Mouse (Mus musculus) thymus, postnatal 10 days (tissue): Measurements from ENCODE around the gene Zfp981.
"Not testable (repeated sequence)": the region's sequence is repeated elsewhere in the genome, so short reads cannot be mapped to it uniquely, and the experiment has no call there.

ENCODE experiments used
- DNase-seq, 2 experiments: peaks; one replicate each; pipeline ENCODE4 v3.0.0; 2021; ENCODE audit warnings: low spot score in 2 of 2

The Zfp981 gene

GRCm38 (mm10) chr4:146501727-146502126 lies at the start of gene Zfp981:
Gene Zfp981, plus strand, starts transcription at chr4:146502027.
- not testable (repeated sequence) for DNase-seq

- DNase-seq = not testable (repeated sequence)
Observed at GRCm38 (mm10) chr4:146452576-146452975, 49.3 kb upstream of the Zfp981 start.

GRCm38 (mm10) chr4:146454170-146454569 lies 47.7 kb upstream of the Zfp981 start:
- DNase-seq = not testable (repeated sequence)

- DNase-seq = no peak
Observed at GRCm38 (mm10) chr4:146454896-146455295, 46.9 kb upstream of the Zfp981 start.

- no peak for DNase-seq
Observed at GRCm38 (mm10) chr4:146455321-146455721, 46.5 kb upstream of the Zfp981 start.

GRCm38 (mm10) chr4:146456061-146456726 lies 45.6 kb upstream of the Zfp981 start:
- no peak for DNase-seq

- DNase-seq = no peak
Observed at GRCm38 (mm10) chr4:146457126-146457525, 44.7 kb upstream of the Zfp981 start.

- no peak for DNase-seq
Observed at GRCm38 (mm10) chr4:146457720-146458119, 44.1 kb upstream of the Zfp981 start.

GRCm38 (mm10) chr4:146459822-146460221 lies 42.0 kb upstream of the Zfp981 start:
- not testable (repeated sequence) for DNase-seq

- DNase-seq = not testable (repeated sequence)
Observed at GRCm38 (mm10) chr4:146460685-146461084, 41.1 kb upstream of the Zfp981 start.

- DNase-seq = not testable (repeated sequence)
Observed at GRCm38 (mm10) chr4:146463649-146464351, 38.0 kb upstream of the Zfp981 start.

- DNase-seq = not testable (repeated sequence)
Observed at GRCm38 (mm10) chr4:146469984-146470383, 31.8 kb upstream of the Zfp981 start.

- not testable (repeated sequence) for DNase-seq
Observed at GRCm38 (mm10) chr4:146474181-146474580, 27.6 kb upstream of the Zfp981 start.

GRCm38 (mm10) chr4:146474716-146475676 lies 26.8 kb upstream of the Zfp981 start:
- DNase-seq = not testable (repeated sequence)

- DNase-seq = not testable (repeated sequence)
Observed at GRCm38 (mm10) chr4:146476260-146476659, 25.6 kb upstream of the Zfp981 start.

- not testable (repeated sequence) for DNase-seq
Observed at GRCm38 (mm10) chr4:146476959-146477358, 24.9 kb upstream of the Zfp981 start.

GRCm38 (mm10) chr4:146480376-146481096 lies 21.3 kb upstream of the Zfp981 start:
- DNase-seq = not testable (repeated sequence)

GRCm38 (mm10) chr4:146482546-146482945 lies 19.3 kb upstream of the Zfp981 start:
- DNase-seq = not testable (repeated sequence)

GRCm38 (mm10) chr4:146483571-146484280 lies 18.1 kb upstream of the Zfp981 start:
- not testable (repeated sequence) for DNase-seq

GRCm38 (mm10) chr4:146484676-146485075 lies 17.2 kb upstream of the Zfp981 start:
- not testable (repeated sequence) for DNase-seq
